Mouse (Mus musculus) left cerebral cortex, adult 2 months (tissue): ENCODE data around the gene Ttc7. TPM values are rescaled to one million over a fixed set of nuclear protein-coding genes. Genes with fewer than 3 reads are reported as not detected.

Experiments used
- DNase-seq, 2 experiments: peaks; one replicate each; pipeline ENCODE4 v3.0.0; 2021 to 2022; ENCODE audit warnings: low spot score in 2 of 2, mixed read lengths in 1 of 2; ENCODE audit errors: extremely low spot score in 1 of 2
- H3K27ac ChIP-seq: fragments of 200-600 bp; 2 replicates; pipeline ENCODE4 v1.8.1; 2022
- H3K4me3 ChIP-seq: fragments of 200-600 bp; 2 replicates; pipeline ENCODE4 v1.8.1; 2022
- CTCF ChIP-seq: fragments of 200-600 bp; IDR thresholded peaks from 2 replicates; pipeline ENCODE4 v1.8.1; 2022; ENCODE audit warnings: antibody characterized with exemption, mild to moderate bottlenecking, moderate library complexity
- intact Hi-C: fragments of 180-260 bp; cut with DNase I; formaldehyde crosslinking; loops from one replicate; pipeline ENCODE4 v1.15.1; 2025
- total RNA-seq, 2 experiments: library from RNA; stranded (reverse); gene quantifications; 2 replicates each; pipeline ENCODE4 v1.2.3; 2021

Gene Ttc7
- total RNA-seq, 2 experiments from 2014 or later = 11.8 to 13.2 TPM

DNA sequence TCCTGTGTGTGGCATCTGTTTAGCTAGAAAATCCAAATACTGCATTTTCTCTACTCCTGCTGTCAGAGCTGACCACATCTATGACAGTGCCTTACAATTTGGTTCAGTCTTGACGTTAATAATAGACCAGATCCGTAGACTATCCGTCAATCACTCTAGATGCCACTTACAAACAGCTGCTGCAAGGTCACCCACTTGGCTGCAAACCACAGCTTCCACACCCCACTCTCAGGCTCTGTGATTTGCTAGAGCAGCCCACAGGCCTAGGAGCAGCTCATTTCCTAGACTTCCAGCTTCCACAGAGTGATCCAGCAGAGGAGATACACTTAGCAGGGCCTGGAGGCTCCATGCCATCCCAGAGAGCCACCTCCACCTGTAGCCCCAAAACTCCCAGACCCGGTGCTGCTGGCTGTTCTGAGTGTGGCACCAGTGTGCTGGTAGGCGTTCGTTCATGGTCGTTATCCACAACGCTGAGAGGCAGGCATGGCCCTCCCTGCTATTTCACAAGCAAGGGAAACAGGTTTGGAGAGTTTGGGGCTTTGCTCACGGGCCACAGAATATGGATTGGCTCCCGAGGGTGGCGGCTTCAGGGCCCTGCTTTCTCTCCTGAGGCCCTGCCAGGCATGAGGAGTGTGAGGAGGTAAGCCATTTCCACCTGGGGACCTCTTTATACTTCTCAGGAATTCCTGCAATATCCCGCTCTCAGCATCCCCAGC is 26.5 kb downstream of the Ttc7 start:
- no peak for DNase-seq
- H3K4me3 ChIP-seq = no peak overlapping the region
- no peak overlapping the region for H3K27ac ChIP-seq
- TF ChIP-seq CTCF = no peak
- intact Hi-C loops = no loop called here

- no peak overlapping the region for H3K4me3 ChIP-seq
- no peak overlapping the region for H3K27ac ChIP-seq
- no peak for TF ChIP-seq CTCF
- intact Hi-C loops = no loop called here
- no peak for DNase-seq
Observed at GRCm38 (mm10) chr17:87310497-87310896, 27.8 kb downstream of the Ttc7 start.

GRCm38 (mm10) chr17:87312351-87312750 is 29.7 kb downstream of the Ttc7 start:
- intact Hi-C loops = no loop called here
- no peak overlapping the region for H3K4me3 ChIP-seq
- DNase-seq = no peak

DNA sequence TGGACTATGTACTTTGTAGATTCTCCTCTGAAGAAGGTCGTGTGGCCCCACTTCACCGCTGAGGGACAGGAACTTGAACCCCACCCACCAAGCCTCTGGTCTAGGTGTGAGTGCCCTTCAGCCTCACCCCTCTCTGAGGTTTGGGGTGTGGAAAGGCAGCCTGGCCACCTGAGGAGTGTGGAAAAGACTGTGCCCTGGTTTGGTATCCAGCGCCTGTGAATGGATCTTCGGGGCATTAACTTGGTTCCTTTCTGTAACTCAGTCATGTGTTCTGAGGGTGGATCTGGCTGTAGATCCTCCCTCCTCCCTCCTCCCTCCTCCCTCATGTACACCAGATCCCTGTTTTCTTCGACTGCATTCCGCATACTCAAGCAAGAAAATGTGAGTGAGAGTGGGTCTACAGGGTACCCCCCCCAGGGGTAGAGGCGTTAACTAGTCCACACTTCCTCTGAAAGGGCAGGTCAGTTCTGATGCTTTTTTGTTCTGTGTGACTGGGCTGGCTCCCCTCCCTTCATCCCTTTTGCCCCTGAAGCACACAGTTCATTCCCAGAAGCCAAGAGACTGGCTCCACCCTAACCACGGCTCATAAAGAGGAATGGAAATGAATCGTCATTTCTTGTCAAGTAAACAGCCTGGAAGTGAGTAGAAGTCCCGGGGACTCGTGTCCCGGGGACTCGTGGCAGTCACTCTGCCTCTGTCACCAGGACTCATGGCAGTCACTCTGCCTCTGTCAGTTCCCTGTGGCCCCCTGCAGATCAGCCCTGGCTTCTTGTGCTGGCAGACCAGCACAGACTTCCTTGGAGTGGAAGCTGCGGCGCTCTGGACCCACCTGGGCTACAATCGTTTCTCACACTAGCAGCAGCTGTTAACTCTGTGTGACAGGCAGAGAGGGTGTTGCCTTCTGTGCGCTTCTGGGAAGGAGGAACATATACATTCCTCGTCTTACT is 30.5 kb downstream of the Ttc7 start:
- no peak for TF ChIP-seq CTCF
- no peak for DNase-seq

More at GRCm38 (mm10) chr17:87312351-87312750, 29.7 kb downstream of the Ttc7 start:
- no peak for TF ChIP-seq CTCF
- no peak overlapping the region for H3K27ac ChIP-seq

DNA sequence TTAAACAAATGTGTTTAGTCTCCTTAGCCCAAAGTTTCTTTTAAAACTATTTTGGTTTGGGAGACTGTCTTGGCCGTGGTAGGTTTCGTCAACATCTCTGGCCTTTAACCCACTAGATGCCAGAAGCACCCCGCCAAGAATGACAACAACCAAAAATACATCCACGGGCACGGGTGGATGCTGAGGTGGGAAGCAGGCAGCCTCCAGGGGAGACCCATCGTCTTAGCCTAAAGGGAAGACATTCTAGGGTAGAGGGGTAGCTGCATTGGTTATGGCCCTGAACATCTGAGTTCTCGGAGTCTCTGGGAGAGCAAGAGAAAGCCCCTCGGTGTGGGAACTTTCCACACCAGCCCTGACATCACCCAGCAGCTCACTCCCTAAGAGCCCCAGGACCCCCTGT is 31.4 kb downstream of the Ttc7 start:
- H3K27ac ChIP-seq = no peak overlapping the region
- no peak for DNase-seq
- intact Hi-C loops = loop anchor here (2.0 kb wide), 2 partner anchors 133 to 351 kb away; partner anchors contain the start of gene Calm2
- no peak overlapping the region for H3K4me3 ChIP-seq
- no peak for TF ChIP-seq CTCF

More for the DNA sequence above, 30.5 kb downstream of the Ttc7 start:
- Histone ChIP-seq H3K4me3 (no peak overlapping the region), H3K27ac (no peak overlapping the region)
- intact Hi-C loops = no loop called here

DNA sequence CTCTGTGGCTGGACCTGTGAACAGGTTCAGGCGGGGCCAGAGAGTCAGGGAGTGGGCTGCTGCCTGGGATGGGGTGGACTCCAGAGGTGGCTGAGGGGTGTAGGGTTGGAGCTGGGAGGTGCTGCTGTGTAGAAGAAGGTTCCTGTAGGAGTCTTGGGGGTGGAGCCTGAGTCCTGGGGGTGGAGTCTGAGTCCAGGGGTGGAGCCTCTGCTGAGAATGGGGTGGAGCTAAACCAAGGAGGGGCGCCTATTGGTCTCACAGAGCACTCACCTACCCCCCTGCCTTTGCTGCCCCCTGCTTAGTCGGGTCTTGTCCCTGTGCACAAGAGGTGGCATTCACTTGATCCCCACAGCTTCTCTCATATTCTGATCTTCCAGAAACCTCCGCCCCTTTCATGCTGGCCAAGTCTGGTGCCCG is 31.9 kb downstream of the Ttc7 start:
- DNase-seq = no peak
- TF ChIP-seq CTCF = no peak
- Histone ChIP-seq H3K4me3 (no peak overlapping the region), H3K27ac (no peak overlapping the region)
- intact Hi-C loops = loop anchor here (2.0 kb wide), 2 partner anchors 132 to 350 kb away; partner anchors contain the start of gene Calm2

DNA sequence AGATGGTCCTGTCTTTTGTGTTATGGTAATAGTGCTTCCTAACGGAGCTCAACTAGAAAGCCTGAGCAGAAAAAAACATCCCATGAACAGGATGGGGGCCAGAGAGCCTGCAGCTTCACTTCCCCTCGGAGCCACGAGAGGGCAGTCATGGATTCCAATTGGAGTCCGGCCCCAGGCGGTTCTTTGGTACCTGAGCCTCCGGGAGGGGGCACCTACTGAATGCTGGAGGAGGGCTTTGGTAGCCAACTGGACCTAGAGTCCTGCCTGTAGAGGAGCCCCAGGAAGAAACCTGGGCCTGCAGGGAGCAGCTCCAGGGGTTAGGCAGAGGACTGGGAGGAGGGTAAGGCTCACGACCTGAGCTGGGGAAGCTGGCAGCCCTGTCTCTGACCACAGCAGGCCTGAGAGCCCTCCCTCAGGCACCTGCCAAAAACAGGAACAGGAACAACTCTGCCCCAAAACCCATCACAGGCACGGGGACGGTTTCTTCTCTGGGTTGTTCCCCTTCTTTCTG is 32.4 kb downstream of the Ttc7 start:
- H3K4me3 ChIP-seq = no peak overlapping the region
- intact Hi-C loops = loop anchor here (1.0 to 2.0 kb wide), 4 partner anchors 132 to 350 kb away; partner anchors contain the start of gene Calm2
- H3K27ac ChIP-seq = peak overlapping the region; percentile 0; the same call in 1 of the 2 replicates
- peak; percentile 87 to 94 for DNase-seq
- TF ChIP-seq CTCF = peak; percentile 99

- TF ChIP-seq CTCF = peak; percentile 36
- Histone ChIP-seq H3K27ac (peak overlapping the region; percentile 16; the same call in 1 of the 2 replicates), H3K4me3 (no peak overlapping the region)
- DNase-seq = no peak
- intact Hi-C loops = loop anchor here (1.0 to 2.0 kb wide), 4 partner anchors 131 to 349 kb away; partner anchors contain the start of gene Calm2
Observed at GRCm38 (mm10) chr17:87315891-87316763, 33.4 kb downstream of the Ttc7 start.

- Histone ChIP-seq H3K4me3 (no peak overlapping the region), H3K27ac (peak overlapping the region; percentile 32; the same call in 1 of the 2 replicates)
- DNase-seq = no peak
- intact Hi-C loops = no loop called here
- TF ChIP-seq CTCF = no peak
Observed at GRCm38 (mm10) chr17:87317271-87317670, 34.6 kb downstream of the Ttc7 start.

DNA sequence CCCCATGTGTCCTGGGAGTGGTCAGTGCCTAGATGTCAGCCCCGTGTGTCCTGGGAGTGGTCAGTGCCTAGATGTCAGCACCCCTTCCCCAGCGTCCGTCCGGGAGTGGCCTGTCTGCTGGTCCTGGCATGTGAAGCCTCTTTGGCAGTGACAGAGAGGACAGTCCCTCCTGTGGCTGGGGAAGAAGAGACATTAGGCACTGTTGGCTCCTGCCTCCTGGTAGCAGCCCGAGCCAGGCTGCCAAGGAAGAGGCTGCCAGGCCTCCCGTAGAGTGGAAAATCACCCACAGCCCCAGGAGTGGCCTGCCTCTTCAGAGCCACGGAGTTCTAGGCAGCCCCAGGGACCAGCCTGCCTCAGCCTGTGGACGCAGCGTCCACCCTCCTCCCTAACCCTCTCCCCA is 35.3 kb downstream of the Ttc7 start:
- no peak for TF ChIP-seq CTCF
- no peak for DNase-seq
- Histone ChIP-seq H3K27ac (no peak overlapping the region), H3K4me3 (no peak overlapping the region)
- intact Hi-C loops = no loop called here

GRCm38 (mm10) chr17:87321673-87322072 is 39.0 kb downstream of the Ttc7 start:
- peak; percentile 49 for TF ChIP-seq CTCF
- intact Hi-C loops = no loop called here
- H3K27ac ChIP-seq = no peak overlapping the region

More at GRCm38 (mm10) chr17:87321673-87322072, 39.0 kb downstream of the Ttc7 start:
- no peak overlapping the region for H3K4me3 ChIP-seq
- DNase-seq = no peak
